Mouse (Mus musculus) midbrain, embryonic 12.5 days (tissue): Measurements from ENCODE around the gene Ankrd50. TPM values are rescaled to one million over a fixed set of nuclear protein-coding genes. Genes with fewer than 3 reads are reported as not detected.
A peak's percentile ranks its signal among the peaks of the same experiment; 100 is the strongest.

Experiments
- ATAC-seq: fragments of 200-750 bp; cut with Nextera tagmentation; 2 replicates; pipeline ENCODE4 v1.8.0; 2017; ENCODE audit warnings: low read depth, moderate TSS enrichment, moderate library complexity; ENCODE audit not compliant: low FRiP score
- H3K27ac ChIP-seq: fragments of 300-500 bp; sonication (generic); replicated peaks from 2 replicates; pipeline ENCODE4 v1.5.1; 2016; ENCODE audit warnings: mild to moderate bottlenecking
- H3K27me3 ChIP-seq: fragments of 300-500 bp; sonication (generic); 2 replicates; pipeline ENCODE4 v1.6.1; 2016; ENCODE audit warnings: mild to moderate bottlenecking
- H3K36me3 ChIP-seq: fragments of 300-500 bp; sonication (generic); 2 replicates; pipeline ENCODE4 v1.6.1; 2016
- H3K4me1 ChIP-seq: fragments of 300-500 bp; sonication (generic); 2 replicates; pipeline ENCODE4 v1.6.1; 2016
- H3K4me2 ChIP-seq: fragments of 300-500 bp; sonication (generic); replicated peaks from 2 replicates; pipeline ENCODE4 v1.6.1; 2016; ENCODE audit warnings: mild to moderate bottlenecking, moderate library complexity
- H3K4me3 ChIP-seq: fragments of 300-500 bp; sonication (generic); 2 replicates; pipeline ENCODE4 v1.5.1; 2016; ENCODE audit warnings: mild to moderate bottlenecking
- H3K9ac ChIP-seq: fragments of 300-500 bp; sonication (generic); replicated peaks from 2 replicates; pipeline ENCODE4 v1.6.1; 2016; ENCODE audit warnings: mild to moderate bottlenecking, moderate library complexity
- H3K9me3 ChIP-seq: fragments of 300-500 bp; sonication (generic); 2 replicates; pipeline ENCODE4 v1.6.1; 2016; ENCODE audit warnings: mild to moderate bottlenecking
- WGBS: fragments of 180-500 bp; shearing (Covaris S2); methylation state at CpG from one replicate; pipeline ENCODE4 v1.1.7; 2016; 5-methylcytosine and 5-hydroxymethylcytosine counted together
- polyA plus RNA-seq: library from polyadenylated mRNA; unstranded; fragments of >200 nt; fragmentation: Nextera tagmentation; extraction: Ambion mirVana; gene quantifications from 2 replicates; pipeline ENCODE4 v1.2.1, GENCODE M21; 2016

Gene Ankrd50
- polyA plus RNA-seq, 1 experiment from 2014 or later = 47.7 TPM

- Histone ChIP-seq H3K27me3 (no peaks in the 10 kb centered on the region), H3K9me3 (no peaks in the 10 kb centered on the region), H3K4me2 (no peak overlapping the region), H3K36me3 (no peaks in the 10 kb centered on the region), H3K4me1 (no peaks in the 10 kb centered on the region; the same call in 1 of the 2 replicates), H3K9ac (no peak overlapping the region), H3K27ac (no peak overlapping the region), H3K4me3 (no peak overlapping the region)
- WGBS = 91% methylated on average over 2 of the region's 2 CpGs
- ATAC-seq = no peak
These were observed 6.1 kb upstream of the Ankrd50 start for GRCm38 (mm10) chr3:38490720-38491119.

- peaks cover 8% of the 10 kb centered on the region; the same call in 1 of the 2 replicates for H3K36me3 ChIP-seq
- 2% methylated on average over 26 of the region's 26 CpGs for WGBS
- peak overlapping the region; percentile 95 for H3K27ac ChIP-seq
- H3K4me3 ChIP-seq = peak overlapping the region; percentile 92
- H3K4me2 ChIP-seq = peak overlapping the region; percentile 91
- peaks cover 32% of the 10 kb centered on the region for H3K4me1 ChIP-seq
- no peaks in the 10 kb centered on the region for H3K9me3 ChIP-seq
- H3K27me3 ChIP-seq = no peaks in the 10 kb centered on the region
- peak; percentile 98 for ATAC-seq
- H3K9ac ChIP-seq = 0 out of 2 replicates have a peak overlapping the region, but pooled peaks have one; percentile 29
These were observed 482 bp upstream of the Ankrd50 start for GRCm38 (mm10) chr3:38485107-38485545.

GRCm38 (mm10) chr3:38483551-38483950, 1.1 kb downstream of the Ankrd50 start:
- no peak for ATAC-seq
- peaks cover 43% of the 10 kb centered on the region for H3K4me1 ChIP-seq
- 26% methylated on average over 10 of the region's 10 CpGs for WGBS
- H3K9me3 ChIP-seq = no peaks in the 10 kb centered on the region
- peaks cover 18% of the 10 kb centered on the region for H3K36me3 ChIP-seq
- H3K27ac ChIP-seq = 0 out of 2 replicates have a peak overlapping the region, but pooled peaks have one; percentile 20
- H3K4me3 ChIP-seq = peak overlapping the region; percentile 92
- H3K27me3 ChIP-seq = no peaks in the 10 kb centered on the region
- peak overlapping the region; percentile 91 for H3K4me2 ChIP-seq
- peak overlapping the region; percentile 96 for H3K9ac ChIP-seq

- Histone ChIP-seq H3K27ac (peak overlapping the region; percentile 60; the same call in 1 of the 2 replicates), H3K4me3 (peak overlapping the region; percentile 92), H3K27me3 (no peaks in the 10 kb centered on the region), H3K4me1 (peaks cover 51% of the 10 kb centered on the region), H3K9me3 (no peaks in the 10 kb centered on the region), H3K9ac (peak overlapping the region; percentile 96), H3K36me3 (peaks cover 18% of the 10 kb centered on the region), H3K4me2 (peak overlapping the region; percentile 91)
- no peak for ATAC-seq
- 24% methylated on average over 11 of the region's 11 CpGs for WGBS
These were observed 1.9 kb downstream of the Ankrd50 start for GRCm38 (mm10) chr3:38482749-38483148.

GRCm38 (mm10) chr3:38481106-38481505, 3.5 kb downstream of the Ankrd50 start:
- H3K9ac ChIP-seq = 0 out of 2 replicates have a peak overlapping the region, but pooled peaks have one; percentile 24
- peak overlapping the region; percentile 33 for H3K4me3 ChIP-seq
- WGBS = 64% methylated on average over 1 of the region's 1 CpGs
- H3K4me2 ChIP-seq = peak overlapping the region; percentile 91
- peaks cover 27% of the 10 kb centered on the region for H3K36me3 ChIP-seq
- H3K27ac ChIP-seq = no peak overlapping the region
- H3K27me3 ChIP-seq = no peaks in the 10 kb centered on the region
- H3K4me1 ChIP-seq = peaks cover 61% of the 10 kb centered on the region
- no peak for ATAC-seq
- H3K9me3 ChIP-seq = no peaks in the 10 kb centered on the region

- WGBS = 70% methylated on average over 1 of the region's 1 CpGs
- Histone ChIP-seq H3K36me3 (peaks cover 35% of the 10 kb centered on the region), H3K4me1 (peaks cover 66% of the 10 kb centered on the region), H3K4me2 (no peak overlapping the region; the same call in 1 of the 2 replicates), H3K9me3 (no peaks in the 10 kb centered on the region), H3K9ac (no peak overlapping the region), H3K4me3 (no peak overlapping the region), H3K27me3 (no peaks in the 10 kb centered on the region), H3K27ac (no peak overlapping the region)
- no peak for ATAC-seq
These were observed 6.7 kb downstream of the Ankrd50 start for GRCm38 (mm10) chr3:38477936-38478335.

GRCm38 (mm10) chr3:38475587-38475986, 9.1 kb downstream of the Ankrd50 start:
- H3K27me3 ChIP-seq = no peaks in the 10 kb centered on the region
- no peak for ATAC-seq
- no peak overlapping the region for H3K4me3 ChIP-seq
- H3K9ac ChIP-seq = no peak overlapping the region
- peaks cover 29% of the 10 kb centered on the region for H3K36me3 ChIP-seq
- WGBS = 58% methylated on average over 6 of the region's 6 CpGs
- peaks cover 46% of the 10 kb centered on the region for H3K4me1 ChIP-seq
- H3K4me2 ChIP-seq = no peak overlapping the region
- no peaks in the 10 kb centered on the region for H3K9me3 ChIP-seq
- H3K27ac ChIP-seq = no peak overlapping the region

GRCm38 (mm10) chr3:38473138-38473537, 11.5 kb downstream of the Ankrd50 start:
- no peak for ATAC-seq

GRCm38 (mm10) chr3:38471516-38471915, 13.1 kb downstream of the Ankrd50 start:
- Histone ChIP-seq H3K36me3 (peaks cover 13% of the 10 kb centered on the region; the same call in 1 of the 2 replicates), H3K27me3 (no peaks in the 10 kb centered on the region), H3K4me3 (no peak overlapping the region), H3K9me3 (no peaks in the 10 kb centered on the region), H3K4me2 (no peak overlapping the region), H3K9ac (no peak overlapping the region), H3K27ac (no peak overlapping the region), H3K4me1 (peaks cover 16% of the 10 kb centered on the region)
- ATAC-seq = no peak

More at GRCm38 (mm10) chr3:38473138-38473537, 11.5 kb downstream of the Ankrd50 start:
- H3K9ac ChIP-seq = no peak overlapping the region
- no peak overlapping the region for H3K4me3 ChIP-seq
- peaks cover 26% of the 10 kb centered on the region for H3K4me1 ChIP-seq
- H3K9me3 ChIP-seq = no peaks in the 10 kb centered on the region
- H3K27ac ChIP-seq = no peak overlapping the region
- 93% methylated on average over 4 of the region's 4 CpGs for WGBS
- H3K27me3 ChIP-seq = no peaks in the 10 kb centered on the region
- no peak overlapping the region for H3K4me2 ChIP-seq
- peaks cover 19% of the 10 kb centered on the region for H3K36me3 ChIP-seq

- H3K9me3 ChIP-seq = no peaks in the 10 kb centered on the region
- H3K27ac ChIP-seq = no peak overlapping the region
- H3K36me3 ChIP-seq = peaks cover 13% of the 10 kb centered on the region
- H3K4me1 ChIP-seq = no peaks in the 10 kb centered on the region
- WGBS = 93% methylated on average over 8 of the region's 8 CpGs
- no peak overlapping the region for H3K9ac ChIP-seq
- no peaks in the 10 kb centered on the region for H3K27me3 ChIP-seq
- H3K4me3 ChIP-seq = no peak overlapping the region
- no peak for ATAC-seq
- no peak overlapping the region for H3K4me2 ChIP-seq
These were observed 16.5 kb downstream of the Ankrd50 start for GRCm38 (mm10) chr3:38468131-38468530.

GRCm38 (mm10) chr3:38466880-38467405, 17.7 kb downstream of the Ankrd50 start:
- H3K4me1 ChIP-seq = no peaks in the 10 kb centered on the region
- ATAC-seq = no peak
- peaks cover 22% of the 10 kb centered on the region for H3K36me3 ChIP-seq
- no peaks in the 10 kb centered on the region for H3K9me3 ChIP-seq
- no peak overlapping the region for H3K4me3 ChIP-seq
- H3K27me3 ChIP-seq = no peaks in the 10 kb centered on the region
- H3K4me2 ChIP-seq = no peak overlapping the region
- no peak overlapping the region for H3K27ac ChIP-seq
- no peak overlapping the region for H3K9ac ChIP-seq
- WGBS = 89% methylated on average over 8 of the region's 8 CpGs

- ATAC-seq = no peak
- H3K27me3 ChIP-seq = no peaks in the 10 kb centered on the region
- no peak overlapping the region for H3K4me2 ChIP-seq
- 93% methylated on average over 5 of the region's 5 CpGs for WGBS
- H3K36me3 ChIP-seq = peaks cover 30% of the 10 kb centered on the region
- H3K4me1 ChIP-seq = no peaks in the 10 kb centered on the region
- no peaks in the 10 kb centered on the region for H3K9me3 ChIP-seq
- no peak overlapping the region for H3K4me3 ChIP-seq
- no peak overlapping the region for H3K27ac ChIP-seq
- H3K9ac ChIP-seq = no peak overlapping the region
These were observed 18.5 kb downstream of the Ankrd50 start for GRCm38 (mm10) chr3:38466139-38466538.
